Mouse (Mus musculus) brain, embryonic 14.5 days (tissue): Measurements from ENCODE around the gene Nasp. TPM values are rescaled to one million over a fixed set of nuclear protein-coding genes. Genes with fewer than 3 reads are reported as not detected.

Experiments
- DNase-seq: peaks from one replicate; pipeline ENCODE4 v3.0.0-alpha.2; 2011; ENCODE audit warnings: low read depth
- CTCF ChIP-seq: fragments of 200-500 bp; IDR thresholded peaks from 2 replicates; pipeline ENCODE4 v1.5.1; 2012; ENCODE audit warnings: inconsistent platforms, mild to moderate bottlenecking, moderate library complexity, borderline replicate concordance; ENCODE audit not compliant: insufficient read depth, insufficient read length; ENCODE audit errors: extremely low read depth
- POLR2A ChIP-seq: fragments of 200-500 bp; IDR thresholded peaks from 2 replicates; pipeline ENCODE4 v1.6.1; 2012; ENCODE audit warnings: mild to moderate bottlenecking, inconsistent platforms, borderline replicate concordance; ENCODE audit not compliant: poor library complexity, insufficient read depth, insufficient read length, severe bottlenecking; ENCODE audit errors: extremely low read depth
- polyA plus RNA-seq: library from polyadenylated mRNA; depleted of rRNA; stranded (reverse); fragments of >200 nt; gene quantifications from 2 replicates; pipeline ENCODE4 v1.2.3, GENCODE M21; 2012; rRNA removed

The Nasp gene
- polyA plus RNA-seq, 1 experiment, result 113 TPM

DNA sequence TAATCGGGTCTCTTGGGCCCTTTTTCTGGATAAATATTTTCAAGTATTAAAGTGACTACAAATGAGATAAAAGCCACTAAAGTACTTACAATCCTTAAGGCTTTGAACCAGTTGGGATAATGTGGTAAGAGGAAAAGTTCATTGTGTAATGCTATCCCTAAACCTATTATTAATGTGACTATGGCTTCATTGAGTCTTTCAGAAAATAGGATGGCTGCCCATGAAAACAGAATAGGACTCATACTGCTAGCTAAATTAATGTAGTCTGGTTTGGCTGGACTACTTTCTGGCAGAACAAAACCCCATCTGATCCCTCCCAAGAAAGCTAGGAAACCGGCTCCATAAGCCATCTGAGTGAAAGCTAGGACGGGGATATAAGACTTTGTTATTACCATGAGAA, 74.7 kb downstream of the Nasp start:
- TF ChIP-seq CTCF, result no peak
- TF ChIP-seq POLR2A, result no peak
- DNase-seq, result no peak

Other genes starting within 250 kb of the Nasp start
- 163 and 171 TPM in 2 replicates for gene Mast2, start 163.8 kb downstream of the Nasp start, polyA plus RNA-seq
- 6.9 and 7.0 TPM in 2 replicates for gene Ipp, start 120.4 kb downstream of the Nasp start, polyA plus RNA-seq
- 11.4 and 11.9 TPM in 2 replicates for gene Tmem69, start 72.0 kb downstream of the Nasp start, polyA plus RNA-seq
- gene Gpbp1l1, start 70.3 kb downstream of the Nasp start, polyA plus RNA-seq, result 34.5 and 35.9 TPM in 2 replicates
- gene Ccdc17, start 31.3 kb downstream of the Nasp start, polyA plus RNA-seq, result 4.1 and 5.0 TPM in 2 replicates
- gene Akr1a1, start 23.7 kb upstream of the Nasp start, polyA plus RNA-seq, result 573 and 658 TPM in 2 replicates
- 148 and 177 TPM in 2 replicates for gene Prdx1, start 57.6 kb upstream of the Nasp start, polyA plus RNA-seq
- 21.4 and 21.7 TPM in 2 replicates for gene Mmachc, start 80.5 kb upstream of the Nasp start, polyA plus RNA-seq
- 30.1 and 59.0 TPM in 2 replicates for gene Ccdc163, start 80.6 kb upstream of the Nasp start, polyA plus RNA-seq
- 3.1 and 3.9 TPM in 2 replicates for gene Tesk2, start 93.0 kb upstream of the Nasp start, polyA plus RNA-seq
- gene Toe1, start 179.7 kb upstream of the Nasp start, polyA plus RNA-seq, result 34.3 and 41.7 TPM in 2 replicates
- gene Mutyh, start 179.8 kb upstream of the Nasp start, polyA plus RNA-seq, result 10.7 and 21.2 TPM in 2 replicates
- 0.34 and 0.64 TPM in 2 replicates for gene Hpdl, start 193.8 kb upstream of the Nasp start, polyA plus RNA-seq
- 30.1 and 36.0 TPM in 2 replicates for gene Zswim5, start 249.4 kb upstream of the Nasp start, polyA plus RNA-seq